ENCODE assay signal across 8 mouse cellular contexts in the genomic region with DNA sequence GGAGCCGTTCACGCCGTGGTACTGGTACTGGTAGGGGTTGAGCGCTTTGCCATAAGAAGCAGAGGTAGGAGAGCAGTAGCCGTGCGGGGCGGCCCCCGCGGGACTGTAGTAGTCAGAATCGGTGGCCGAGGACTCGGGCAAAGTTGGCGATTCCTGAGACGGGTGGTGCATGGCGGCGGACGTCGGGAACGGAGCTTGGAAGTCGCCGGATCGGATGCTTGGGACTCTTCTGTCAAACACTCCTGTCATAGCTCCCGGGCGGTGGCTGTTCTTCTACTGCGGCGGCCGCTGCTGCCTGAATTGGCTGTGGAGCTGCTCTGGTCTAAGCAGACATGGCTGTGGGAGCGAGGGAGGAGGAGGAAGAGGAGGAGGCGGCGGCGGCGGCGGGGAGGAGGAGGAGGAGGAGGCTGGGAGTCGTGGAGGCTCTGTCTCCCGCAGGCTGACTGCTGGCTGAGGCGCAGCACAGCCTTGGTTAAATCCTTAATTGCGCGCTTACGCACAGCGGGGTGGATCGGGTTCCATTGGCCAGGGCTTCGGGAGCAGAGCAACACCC. TPM values are rescaled to one million over a fixed set of nuclear protein-coding genes. Genes with fewer than 3 reads are reported as not detected.
A peak's percentile ranks its signal among the peaks of the same experiment; 100 is the strongest.
DNase-seq lines count a peak whose midpoint lies in the region; ATAC-seq and TF ChIP-seq lines count a peak whose summit lies in the region.
"Had no signal": no experiment of that assay in that cellular context is flagged by ENCODE, and none has a peak within 500 bp of the region (broad histone marks: within the 10 kb centered on the region; RNA-seq: fewer than 3 reads in every experiment).

A gene (minus strand): TSS at position 448 of the 553 bp plus-strand sequence.

- H3K27ac ChIP-seq in forebrain, embryonic 11.5 days (ENCODE audit: low read depth, low read length) = peak within 1 kb of the TSS; percentile 31
- no peak within 1 kb of the TSS for H3K27ac ChIP-seq in hindbrain, embryonic 16.5 days (ENCODE audit: low read depth, low read length)
- H3K27ac ChIP-seq in liver, postnatal 0 days (ENCODE audit: low read depth) = no peak within 1 kb of the TSS
- H3K27ac ChIP-seq in small intestine, adult 2 months (ENCODE audit: insufficient read depth, low read depth, low read length) = no peak within 1 kb of the TSS

- peak within 1 kb of the TSS; percentile 67 for H3K9ac ChIP-seq in forebrain, embryonic 11.5 days (ENCODE audit: low read length)
- H3K9ac ChIP-seq in hindbrain, embryonic 16.5 days (ENCODE audit: low read depth, low read length) = peak within 1 kb of the TSS; percentile 4; the same call in 1 of the 2 replicates
- H3K9ac ChIP-seq in liver, postnatal 0 days (replicated peaks) = no peak within 1 kb of the TSS

- ATAC-seq in forebrain, embryonic 11.5 days (replicated peaks; ENCODE audit: low FRiP score) = peak; percentile 78
- peak; percentile 59 for ATAC-seq in hindbrain, embryonic 16.5 days
- no peak for ATAC-seq in liver, postnatal 0 days

- H3K36me3 ChIP-seq in forebrain, embryonic 11.5 days (ENCODE audit: control insufficient read depth, insufficient read depth, low read length) = no peaks in the 10 kb centered on the region
- no peaks in the 10 kb centered on the region for H3K36me3 ChIP-seq in hindbrain, embryonic 16.5 days (ENCODE audit: control insufficient read depth, insufficient read depth, low read length)
- H3K36me3 ChIP-seq in liver, postnatal 0 days (replicated peaks; ENCODE audit: insufficient read depth, low read length) = no peaks in the 10 kb centered on the region
- no peaks in the 10 kb centered on the region for H3K36me3 ChIP-seq in small intestine, adult 2 months (ENCODE audit: control insufficient read depth, insufficient read depth, low read length)

- peaks cover 8% of the 10 kb centered on the region; the same call in 1 of the 2 replicates for H3K4me1 ChIP-seq in forebrain, embryonic 11.5 days (replicated peaks; ENCODE audit: control insufficient read depth, insufficient read depth, low read length)
- peaks cover 14% of the 10 kb centered on the region for H3K4me1 ChIP-seq in hindbrain, embryonic 16.5 days (ENCODE audit: control insufficient read depth, insufficient read depth, low read depth, low read length)
- no peaks in the 10 kb centered on the region for H3K4me1 ChIP-seq in liver, postnatal 0 days (ENCODE audit: insufficient read depth)
- H3K4me1 ChIP-seq in small intestine, adult 2 months (ENCODE audit: control insufficient read depth, insufficient read depth, insufficient read length, low read length) = peaks cover 2% of the 10 kb centered on the region

- no peak for TF ChIP-seq POLR2A in small intestine, adult 2 months (IDR thresholded peaks at IDR 0.05; ENCODE audit: low read depth, low read length)

- TF ChIP-seq EP300 in liver, postnatal 0 days (IDR thresholded peaks at IDR 0.05; ENCODE audit: low read depth) = no peak

- under 1% methylated on average over 40 of the region's 42 CpGs for WGBS in forebrain, embryonic 11.5 days
- under 1% methylated on average over 41 of the region's 42 CpGs for WGBS in hindbrain, embryonic 16.5 days
- under 1% methylated on average over 36 of the region's 42 CpGs for WGBS in liver, postnatal 0 days (ENCODE audit: insufficient replicate concordance)
- WGBS in small intestine, adult 2 months = 2% methylated on average over 39 of the region's 42 CpGs

- H3K27me3 ChIP-seq in forebrain, embryonic 11.5 days (ENCODE audit: control insufficient read depth, insufficient read depth, low read length) = peaks cover 58% of the 10 kb centered on the region
- H3K27me3 ChIP-seq in hindbrain, embryonic 16.5 days (replicated peaks; ENCODE audit: control insufficient read depth, insufficient read depth, low read length) = peaks cover 47% of the 10 kb centered on the region
- H3K27me3 ChIP-seq in liver, postnatal 0 days (ENCODE audit: insufficient read depth, low read length) = peaks cover 70% of the 10 kb centered on the region
- H3K27me3 ChIP-seq in small intestine, adult 2 months (ENCODE audit: control insufficient read depth, insufficient read depth, low read length) = peaks cover 53% of the 10 kb centered on the region

- H3K4me2 ChIP-seq in forebrain, embryonic 11.5 days (ENCODE audit: low read depth, low read length, severe bottlenecking) = peak within 1 kb of the TSS; percentile 83
- peak within 1 kb of the TSS; percentile 77 for H3K4me2 ChIP-seq in hindbrain, embryonic 16.5 days (ENCODE audit: low read length)
- peak within 1 kb of the TSS; percentile 47 for H3K4me2 ChIP-seq in liver, postnatal 0 days (ENCODE audit: low read depth, low read length)

- peak; percentile 19 for DNase-seq in urinary bladder, postnatal 25 days (ENCODE audit: low spot score)
- no peak for DNase-seq in urinary bladder, postnatal 4 days (ENCODE audit: low spot score in 2 of 2)
- DNase-seq in forebrain, embryonic 11.5 days (ENCODE audit: low spot score) = peak; percentile 84
- DNase-seq in liver, postnatal 0 days = peak; percentile 14
- no peak for DNase-seq in layer of hippocampus, postnatal 25 days (ENCODE audit: extremely low spot score in 1 of 2, low spot score in 1 of 2)

- H3K9me3 ChIP-seq in forebrain, embryonic 11.5 days (ENCODE audit: control insufficient read depth, low read length) = no peaks in the 10 kb centered on the region
- H3K9me3 ChIP-seq in hindbrain, embryonic 16.5 days (ENCODE audit: control insufficient read depth, low read length) = no peaks in the 10 kb centered on the region
- no peaks in the 10 kb centered on the region for H3K9me3 ChIP-seq in liver, postnatal 0 days (ENCODE audit: low read length)

- no peak for TF ChIP-seq CTCF in liver, postnatal 0 days (IDR thresholded peaks at IDR 0.05; ENCODE audit: low read depth)
- TF ChIP-seq CTCF in small intestine, adult 2 months (IDR thresholded peaks at IDR 0.05; ENCODE audit: extremely low read depth, insufficient read length, insufficient replicate concordance, low read depth, low read length) = no peak

- H3K4me3 ChIP-seq in forebrain, embryonic 11.5 days (ENCODE audit: low read depth, low read length) = peak within 1 kb of the TSS; percentile 56
- peak within 1 kb of the TSS; percentile 35 for H3K4me3 ChIP-seq in hindbrain, embryonic 16.5 days (ENCODE audit: low read length)
- H3K4me3 ChIP-seq in liver, postnatal 0 days (ENCODE audit: low read depth, low read length) = 0 out of 2 replicates have a peak within 1 kb of the TSS, but pooled peaks have one; percentile 10
- H3K4me3 ChIP-seq in small intestine, adult 2 months (ENCODE audit: low read depth, low read length) = peak within 1 kb of the TSS; percentile 32; the same call in 1 of the 2 replicates
- H3K4me3 ChIP-seq: myocyte had no signal

RNA-seq across cellular contexts. Expression of the gene that starts here (rescaled TPM):
- polyA plus RNA-seq in forebrain, embryonic 11.5 days (2014; fragmentation: Nextera tagmentation; extraction: Ambion mirVana) = 45.5 and 47.7 TPM in 2 replicates
- polyA plus RNA-seq in hindbrain, embryonic 16.5 days (2015; fragmentation: Nextera tagmentation; extraction: Ambion mirVana) = 3.7 TPM in 1 of 2 replicates, not detected in the other
- polyA plus RNA-seq in liver, postnatal 0 days (2015; fragmentation: Nextera tagmentation; extraction: Ambion mirVana) = not detected in 2 replicates
- 0.11 TPM in 1 of 2 replicates, not detected in the other for polyA plus RNA-seq in small intestine, adult 2 months (2012; rRNA removed)
- total RNA-seq in layer of hippocampus, postnatal 25 days (2021) = 1 to 10 TPM; 4.2 to 6.1 TPM
- polyA plus RNA-seq: myocyte had no signal

Comparison
In these comparisons a context has a peak if more than half of its experiments do, and no peak if none do; other contexts are left out.
1. DNase-seq: peak in urinary bladder, postnatal 25 days (single experiment) and forebrain, embryonic 11.5 days (single experiment); none in urinary bladder, postnatal 4 days (0 of 2) and layer of hippocampus, postnatal 25 days (0 of 2).
2. Peak in DNase-seq, H3K4me3 ChIP-seq and H3K4me2 ChIP-seq in liver, postnatal 0 days; RNA of the gene not detected or under 1 TPM.
3. Peak in every context shown above with its lines, with median percentiles within 50 percentile points of each other: H3K4me2 ChIP-seq and H3K4me3 ChIP-seq.